Mouse (Mus musculus) 3T3-L1 (cell line): ENCODE data around the gene Sub1.

Experiments used
- DNase-seq: peaks from one replicate; pipeline ENCODE4 v3.0.0-alpha.2; 2015; ENCODE audit warnings: low read depth, low spot score

The Sub1 gene

DNA sequence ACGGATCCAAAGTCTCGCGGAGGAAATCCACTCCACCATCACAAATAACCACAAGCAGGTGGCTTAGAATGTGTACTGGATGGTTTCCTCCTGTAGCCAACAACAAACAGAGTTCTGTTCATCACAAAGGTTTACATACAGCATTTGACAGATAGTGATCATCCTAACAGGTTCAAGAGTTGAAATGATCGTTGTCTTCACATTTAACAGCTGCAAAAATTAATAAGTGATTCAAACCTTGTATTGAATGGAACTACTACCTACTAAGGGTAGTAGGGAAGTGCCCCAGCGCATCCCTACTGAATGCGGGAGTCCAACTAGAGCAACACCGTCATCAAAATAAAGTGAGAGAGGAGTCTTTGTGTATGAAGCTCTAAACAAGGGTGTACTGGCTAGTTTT is at the start of gene Sub1:
Sub1 (minus strand) TSS at position 101 of the 400 bp plus-strand sequence.
- DNase-seq: no peak

DNA sequence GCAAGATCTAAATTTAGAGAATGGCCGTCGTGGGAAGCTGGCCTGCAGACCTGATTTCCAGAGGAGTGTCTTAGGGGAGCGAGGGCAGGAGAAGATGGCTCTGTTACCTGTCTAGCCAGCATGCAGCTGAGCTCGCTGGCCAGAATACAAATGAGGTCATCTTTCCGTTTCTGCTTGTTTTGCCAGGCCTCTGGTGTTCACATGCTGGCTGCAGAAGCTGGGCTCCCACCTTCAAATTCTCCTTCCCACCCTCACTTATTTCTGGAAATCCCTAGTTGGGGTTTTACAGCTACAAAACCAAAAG is 43.6 kb upstream of the Sub1 start:
- DNase-seq: no peak

DNA sequence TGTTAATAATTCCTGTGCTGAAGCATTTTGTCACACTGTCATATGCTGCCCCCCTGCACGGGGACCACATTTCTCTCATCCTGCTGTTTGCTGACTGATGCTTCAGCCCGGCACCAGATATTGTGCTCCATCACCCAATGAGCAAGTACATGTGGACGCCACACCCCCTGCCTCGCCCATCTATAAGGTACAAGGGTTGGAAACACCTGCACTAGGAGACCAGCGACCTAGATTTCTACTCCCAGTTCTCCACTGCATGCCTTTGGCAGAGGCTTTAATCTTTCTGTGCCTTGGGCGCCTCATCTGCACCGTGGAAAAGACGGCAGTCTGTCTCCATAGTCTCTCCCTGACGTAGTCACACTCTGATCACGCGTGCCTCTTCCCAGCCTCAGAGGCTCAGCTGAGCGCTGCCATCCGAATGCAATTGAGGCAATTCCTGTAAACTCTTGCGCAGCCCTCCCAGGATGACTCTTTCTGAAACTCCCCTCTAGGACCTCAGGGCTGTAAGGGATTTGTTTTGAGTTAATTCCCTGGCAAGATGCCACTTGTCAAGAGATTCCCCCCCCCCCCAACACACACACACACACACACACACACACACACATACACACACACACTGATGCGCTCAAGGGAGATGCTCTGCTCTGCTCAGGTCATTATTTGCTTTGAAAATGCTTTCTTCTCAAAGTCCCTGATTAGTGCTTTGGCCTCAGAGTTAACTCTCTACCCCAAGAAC is 43.1 kb upstream of the Sub1 start:
- DNase-seq: no peak

DNA sequence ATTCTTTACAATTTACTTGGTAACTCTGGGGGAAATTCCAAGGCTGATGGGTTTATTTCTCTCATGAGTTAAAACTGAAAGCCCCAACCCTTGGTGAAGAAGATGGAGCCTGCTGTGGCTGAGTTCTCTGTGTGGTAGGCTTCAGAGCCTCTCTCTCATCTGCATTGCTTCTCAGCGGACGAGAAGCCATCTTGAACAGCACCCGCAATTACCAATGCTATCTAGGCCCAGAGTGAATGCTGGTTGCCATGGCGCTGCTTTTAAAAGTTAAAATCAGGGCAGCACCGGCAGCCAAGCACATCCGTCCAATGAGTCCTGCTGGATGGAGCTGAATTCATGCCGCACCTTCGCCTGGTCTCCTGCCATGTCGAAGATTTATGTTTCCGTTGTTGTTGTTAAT is 42.5 kb upstream of the Sub1 start:
- DNase-seq: no peak

DNA sequence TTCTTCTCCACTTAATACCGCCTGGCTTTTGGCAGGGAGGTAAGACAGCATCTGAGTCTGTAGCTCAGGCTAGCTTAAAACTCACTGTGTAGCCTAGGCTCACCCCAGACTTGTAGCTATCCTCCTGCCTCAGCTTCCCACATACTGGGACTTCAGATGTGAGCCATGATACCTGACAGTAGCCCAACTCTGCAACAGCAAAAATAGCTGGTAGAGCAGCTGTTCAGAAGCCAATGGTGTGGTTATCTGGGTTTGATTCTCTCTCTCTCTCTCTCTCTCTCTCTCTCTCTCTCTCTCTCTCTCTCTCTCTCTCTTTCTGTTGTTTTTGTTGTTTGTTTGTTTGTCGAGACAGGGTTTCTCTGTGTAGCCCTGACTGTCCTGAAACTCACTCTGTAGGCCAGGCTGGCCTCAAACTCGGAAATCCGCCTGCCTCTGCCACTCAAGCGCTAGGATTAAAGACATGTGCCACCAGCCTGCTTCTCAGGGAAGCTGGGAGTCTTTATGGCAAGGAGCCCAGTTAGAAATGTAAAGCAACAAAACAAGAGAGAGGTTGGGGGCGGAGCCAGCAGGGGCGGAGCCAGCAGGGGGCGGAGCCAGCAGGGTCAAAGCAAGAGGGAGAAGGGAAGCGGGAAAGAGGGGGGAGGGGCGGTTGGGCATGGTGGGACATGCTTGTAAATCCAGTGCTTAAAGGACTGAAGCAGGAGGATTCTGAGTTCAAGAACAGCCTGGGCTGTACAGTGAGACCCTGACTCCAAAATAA is 41.3 kb upstream of the Sub1 start:
- peak; percentile 18 for DNase-seq

DNA sequence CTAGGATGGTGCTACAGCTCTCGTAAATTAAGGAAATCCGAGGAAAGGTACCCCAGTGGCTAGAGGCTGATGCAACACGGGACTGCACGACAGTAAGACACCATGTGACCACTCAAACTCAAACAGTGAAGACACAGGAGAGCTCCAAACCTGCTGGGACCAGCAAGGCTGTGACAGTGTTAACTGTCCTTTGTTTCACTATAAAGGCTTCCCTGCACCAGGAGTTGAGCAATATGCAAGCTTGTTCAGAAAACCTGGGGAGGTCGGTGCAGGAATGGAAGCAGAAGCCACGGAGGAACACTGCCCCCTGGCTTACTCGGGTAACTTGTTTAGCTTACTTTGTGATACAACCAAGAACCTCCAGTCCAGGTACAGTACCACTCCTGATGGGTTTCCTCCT is 40.4 kb upstream of the Sub1 start:
- DNase-seq: peak; percentile 34

DNA sequence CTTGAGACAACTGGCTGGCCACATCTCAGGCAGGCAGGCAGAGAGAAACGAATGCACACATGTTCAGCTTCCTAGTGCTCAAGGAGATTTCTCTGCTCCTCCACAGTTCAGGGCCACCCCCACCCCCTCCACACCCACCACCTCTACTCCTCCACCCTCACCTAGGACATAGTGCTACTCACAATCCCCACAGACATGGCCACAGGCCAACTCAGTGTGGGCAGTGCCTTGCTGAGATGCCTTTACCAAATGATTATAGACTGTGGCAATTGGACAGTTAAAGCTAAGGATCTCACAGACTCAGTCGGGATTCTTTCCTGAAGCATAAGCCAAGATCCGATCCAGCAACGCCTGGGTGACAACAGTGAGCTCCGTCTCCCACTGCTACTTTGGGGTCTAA is 39.9 kb upstream of the Sub1 start:
- no peak for DNase-seq

DNA sequence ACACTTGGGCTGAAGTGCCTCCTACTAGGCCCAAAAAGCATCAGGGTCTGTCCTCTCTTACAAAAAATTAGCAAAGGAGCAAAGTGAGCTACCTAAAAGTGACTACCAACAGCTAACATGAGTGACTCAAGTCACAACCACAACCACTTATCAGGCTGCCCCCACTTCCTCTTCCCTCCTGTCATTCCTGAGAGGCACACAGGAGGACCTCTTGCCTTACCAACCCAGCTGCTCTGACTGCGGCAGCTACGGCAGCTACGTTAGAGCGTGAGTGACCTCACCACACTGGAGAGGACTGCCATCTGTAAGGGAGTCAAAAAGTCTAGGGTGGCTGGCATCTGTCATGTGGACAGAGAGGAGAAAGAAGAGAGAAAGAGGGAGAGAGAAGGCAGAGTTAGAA is 37.5 kb upstream of the Sub1 start:
- DNase-seq: no peak

DNA sequence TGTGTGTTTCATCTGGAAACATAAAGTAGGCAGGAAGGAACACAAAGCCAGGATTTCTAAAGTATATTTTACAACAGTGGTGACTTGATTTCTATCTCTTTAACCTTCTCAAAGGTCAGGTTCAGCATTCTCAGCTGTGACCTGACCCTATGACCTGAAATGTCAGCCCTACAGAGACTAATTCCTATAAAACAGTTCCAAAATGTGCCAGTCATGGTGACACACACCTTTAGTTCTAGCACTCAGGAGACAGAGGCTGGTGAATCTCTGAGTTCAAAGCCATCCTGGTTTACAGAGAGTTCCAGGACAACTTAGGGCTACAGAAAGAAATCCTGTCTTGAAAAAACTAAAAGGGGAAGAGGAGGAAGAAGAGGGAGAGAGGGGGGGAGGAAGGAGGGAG is 36.4 kb upstream of the Sub1 start:
- DNase-seq: no peak

DNA sequence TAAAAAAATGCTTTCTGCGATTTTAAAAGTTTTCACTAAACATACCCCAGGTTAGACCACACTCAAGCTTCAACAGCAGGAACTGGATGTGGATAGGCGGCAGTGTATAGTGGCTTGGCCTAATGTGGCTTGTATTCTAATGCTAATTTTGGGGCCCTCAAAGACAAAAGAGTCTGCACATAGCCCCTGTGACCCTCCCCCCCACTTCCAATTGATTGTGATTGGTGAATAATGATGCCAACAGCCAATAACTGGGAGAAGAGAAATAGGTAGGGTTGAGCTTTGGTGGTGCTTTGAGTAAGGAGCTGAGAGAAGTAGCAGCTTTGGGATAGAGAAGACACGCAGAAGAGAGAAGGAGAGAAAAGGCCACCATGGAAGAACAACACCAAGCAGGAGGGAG is 35.7 kb upstream of the Sub1 start:
- no peak for DNase-seq

DNA sequence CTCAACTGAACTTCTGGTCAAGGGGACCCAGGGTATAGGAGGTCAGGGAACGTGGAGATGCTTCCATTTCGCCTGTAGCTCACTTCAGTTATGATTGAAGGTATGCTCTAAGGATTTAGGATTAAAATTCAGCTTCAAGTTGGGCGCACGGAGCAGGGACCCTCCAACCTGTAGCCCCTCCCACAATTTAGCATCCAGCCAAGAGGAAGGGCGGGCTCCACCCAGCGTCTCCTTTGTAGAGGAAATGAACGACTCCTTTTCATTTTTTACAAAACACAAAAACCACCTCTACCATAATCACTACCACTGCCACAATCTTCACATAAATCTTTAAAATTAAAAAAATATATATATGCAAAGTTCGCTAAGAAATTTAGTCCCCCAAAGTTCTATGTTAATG is 35.1 kb upstream of the Sub1 start:
- no peak for DNase-seq

DNA sequence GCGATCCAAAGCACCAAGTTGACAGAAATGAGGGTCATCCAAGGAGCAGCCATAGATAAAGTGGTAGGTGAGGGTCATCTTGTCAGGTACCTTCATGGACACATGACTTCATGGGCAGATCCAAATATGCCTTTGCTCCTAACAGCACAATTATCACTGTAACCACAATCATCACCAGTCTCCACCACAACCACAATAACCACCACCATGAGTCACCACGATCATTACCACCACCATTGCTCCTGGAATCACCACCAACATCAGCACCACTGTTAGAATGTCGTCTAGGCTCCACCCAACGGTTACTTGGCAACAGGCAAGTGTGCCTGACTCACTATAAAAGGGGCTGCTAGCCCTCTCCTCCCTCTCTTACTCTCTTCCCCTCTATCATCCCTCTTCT is 33.4 kb upstream of the Sub1 start:
- DNase-seq: peak; percentile 74

DNA sequence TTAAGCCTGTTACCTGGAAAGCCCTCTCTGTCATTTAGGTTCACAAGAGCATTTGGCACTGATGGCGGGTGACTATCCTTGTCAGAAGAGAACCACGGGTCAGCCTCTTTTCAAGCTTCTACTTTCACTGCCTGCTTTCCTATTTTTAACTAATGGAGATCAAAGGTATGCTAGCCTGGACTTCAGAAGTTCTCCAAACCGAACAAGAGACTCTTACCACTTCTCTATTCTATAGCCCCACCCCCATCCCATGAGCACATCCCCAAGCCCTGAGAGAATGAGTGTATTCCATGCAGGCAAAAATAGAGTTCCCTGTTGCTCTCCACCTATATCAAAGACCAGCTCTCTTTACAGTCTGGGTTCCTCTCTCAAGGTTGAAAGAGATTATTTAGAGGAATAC is 31.0 kb upstream of the Sub1 start:
- DNase-seq: no peak

DNA sequence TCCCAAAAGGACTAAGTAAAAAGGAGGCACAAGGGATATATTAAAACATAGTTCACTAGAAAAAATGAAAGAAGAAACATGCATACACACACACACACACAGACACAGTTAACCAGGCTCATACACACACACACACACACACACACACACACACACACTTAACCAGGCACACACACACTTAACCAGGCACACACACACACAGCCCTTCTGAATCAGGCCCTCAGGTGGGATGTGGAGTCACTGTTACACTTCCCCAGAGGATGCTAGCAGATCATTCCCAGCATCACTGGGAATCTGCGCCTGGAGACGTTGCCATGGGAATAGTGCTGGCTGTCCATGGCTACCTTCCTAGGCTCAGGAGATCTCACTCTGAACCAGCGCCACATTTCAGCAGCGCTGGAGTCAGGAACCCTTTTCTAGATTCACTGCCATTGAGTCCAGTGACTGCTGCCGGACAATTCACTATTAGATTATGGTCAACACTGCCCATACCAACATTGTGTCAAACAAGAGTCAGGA is 30.2 kb upstream of the Sub1 start:
- no peak for DNase-seq

DNA sequence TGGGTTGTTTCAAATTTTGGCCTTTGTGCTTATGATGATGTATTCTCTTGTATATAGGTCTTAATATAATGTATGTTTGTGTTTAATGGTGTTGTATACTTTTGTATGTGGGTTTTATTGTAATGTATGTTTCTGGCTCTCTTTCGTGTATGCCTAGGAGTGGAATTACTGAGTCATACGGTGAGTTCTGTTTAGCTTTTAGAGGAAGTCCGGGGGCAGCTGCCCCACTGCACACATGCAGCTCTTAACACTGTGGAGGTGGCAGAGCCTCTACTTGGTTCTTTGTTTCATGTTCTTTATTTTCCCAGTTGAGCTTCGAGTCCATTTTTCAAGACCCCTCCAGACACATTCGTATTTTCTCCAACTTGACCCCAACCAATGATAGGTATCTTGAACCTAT is 29.2 kb upstream of the Sub1 start:
- DNase-seq: no peak

DNA sequence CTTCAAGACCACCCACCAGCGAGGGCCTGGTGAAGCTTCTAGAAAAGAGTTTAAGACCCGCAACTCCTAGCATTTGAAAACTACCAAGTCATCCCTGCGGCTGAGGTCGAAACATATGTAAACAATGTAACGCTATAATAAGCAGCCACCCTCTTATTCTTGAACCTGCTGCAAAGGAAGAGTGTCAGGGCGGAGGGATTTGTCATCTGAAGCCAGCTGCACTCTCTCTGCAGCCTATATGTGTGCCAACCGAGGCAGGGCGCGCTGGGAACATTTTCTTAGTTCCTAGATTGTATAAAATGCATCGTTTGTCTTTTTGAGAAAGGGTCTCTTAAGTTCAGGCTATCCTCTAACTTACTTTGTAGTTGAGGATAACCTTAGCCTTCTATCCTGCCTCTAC is 28.6 kb upstream of the Sub1 start:
- no peak for DNase-seq

DNA sequence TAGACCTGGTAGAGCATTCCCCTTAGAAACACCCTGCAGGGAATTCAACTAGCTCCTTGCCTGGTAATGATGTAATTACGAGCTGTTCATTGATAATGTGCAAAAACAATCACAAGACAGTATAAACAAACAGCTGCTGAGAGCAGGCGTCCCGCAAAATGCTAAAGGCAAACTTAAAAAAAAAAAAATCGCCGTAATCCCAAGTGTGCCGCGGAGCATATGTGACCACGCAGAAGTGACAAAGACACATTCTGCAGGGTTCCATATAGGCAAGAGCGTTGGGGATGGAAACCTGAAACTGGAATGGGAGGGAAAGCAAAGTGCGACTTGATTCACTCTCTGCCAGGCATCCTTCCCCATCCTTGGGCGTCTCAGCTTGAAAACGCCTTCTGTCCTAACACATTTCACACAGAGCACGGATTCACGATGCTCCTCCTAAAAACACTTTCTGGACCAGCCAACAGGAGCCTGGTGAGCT is 28.0 kb upstream of the Sub1 start:
- no peak for DNase-seq

DNA sequence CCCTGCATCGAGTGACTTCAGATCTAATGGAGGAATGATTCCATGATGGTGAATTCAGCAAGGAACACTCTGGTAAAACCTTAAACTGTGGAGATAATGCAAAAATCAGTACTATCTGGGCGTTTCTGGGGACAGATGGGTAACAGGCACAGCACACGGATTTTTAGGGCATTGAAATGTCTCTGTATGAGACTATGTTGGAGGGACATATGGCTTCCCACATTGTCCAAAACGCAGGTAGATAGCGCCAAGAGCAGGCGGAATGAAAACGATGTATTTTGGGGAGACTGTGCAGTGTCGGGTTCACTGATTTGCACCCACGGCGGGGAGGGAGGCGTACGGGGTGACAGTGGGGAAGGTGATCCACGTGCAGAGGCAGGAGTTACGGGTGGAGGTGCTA is 22.7 kb upstream of the Sub1 start:
- no peak for DNase-seq

DNA sequence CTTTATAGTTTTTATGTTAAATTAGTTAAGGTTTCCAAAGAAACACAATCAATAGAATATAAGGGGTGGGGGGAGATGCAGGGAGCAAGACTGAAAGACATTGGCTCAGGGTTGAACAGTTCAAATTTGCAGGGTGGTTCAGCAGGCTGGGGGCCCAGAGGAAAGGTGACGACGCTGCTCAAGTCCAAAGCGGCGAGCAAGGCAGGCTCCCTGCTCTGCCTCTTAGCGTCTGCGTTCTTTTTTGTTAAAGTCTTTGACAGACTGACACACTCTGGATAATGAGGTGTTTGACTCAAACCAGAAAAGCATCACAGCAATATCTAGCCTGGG is 21.6 kb upstream of the Sub1 start:
- no peak for DNase-seq

DNA sequence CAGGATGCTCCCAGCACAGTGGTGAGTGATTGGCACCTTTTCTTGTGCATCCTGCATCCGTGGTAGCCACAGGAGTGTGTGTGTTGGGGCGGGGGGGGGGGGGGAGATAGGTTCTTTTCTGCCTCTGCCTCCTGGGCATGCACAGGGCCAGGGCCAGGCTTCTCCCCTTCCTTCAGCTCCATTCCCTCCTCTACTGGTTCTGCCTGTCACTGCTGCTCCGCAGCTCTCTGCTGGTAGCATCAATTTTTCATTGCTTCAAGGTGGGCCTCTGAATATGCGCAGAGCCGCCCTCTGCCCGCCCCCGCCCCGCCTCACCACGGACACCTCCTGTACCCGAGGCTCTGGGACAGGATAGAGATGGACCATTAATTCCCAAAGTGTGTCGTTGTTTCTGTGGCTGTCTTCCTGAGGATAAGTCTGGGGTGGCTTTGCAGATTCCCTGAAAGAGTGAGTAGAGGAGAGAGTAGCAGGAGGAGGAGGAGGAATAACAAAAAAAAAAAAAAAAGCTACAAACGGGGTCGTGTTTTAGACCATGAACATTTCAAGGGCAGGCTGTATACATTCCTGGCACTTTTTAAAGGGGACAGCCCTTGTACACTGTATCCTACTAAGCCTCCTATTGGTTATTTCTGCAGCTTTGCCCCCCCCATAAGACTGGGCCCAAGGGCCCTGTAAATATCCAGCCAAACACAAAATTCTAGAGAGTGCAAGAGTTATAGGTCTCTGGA is 21.1 kb upstream of the Sub1 start:
- no peak for DNase-seq

DNA sequence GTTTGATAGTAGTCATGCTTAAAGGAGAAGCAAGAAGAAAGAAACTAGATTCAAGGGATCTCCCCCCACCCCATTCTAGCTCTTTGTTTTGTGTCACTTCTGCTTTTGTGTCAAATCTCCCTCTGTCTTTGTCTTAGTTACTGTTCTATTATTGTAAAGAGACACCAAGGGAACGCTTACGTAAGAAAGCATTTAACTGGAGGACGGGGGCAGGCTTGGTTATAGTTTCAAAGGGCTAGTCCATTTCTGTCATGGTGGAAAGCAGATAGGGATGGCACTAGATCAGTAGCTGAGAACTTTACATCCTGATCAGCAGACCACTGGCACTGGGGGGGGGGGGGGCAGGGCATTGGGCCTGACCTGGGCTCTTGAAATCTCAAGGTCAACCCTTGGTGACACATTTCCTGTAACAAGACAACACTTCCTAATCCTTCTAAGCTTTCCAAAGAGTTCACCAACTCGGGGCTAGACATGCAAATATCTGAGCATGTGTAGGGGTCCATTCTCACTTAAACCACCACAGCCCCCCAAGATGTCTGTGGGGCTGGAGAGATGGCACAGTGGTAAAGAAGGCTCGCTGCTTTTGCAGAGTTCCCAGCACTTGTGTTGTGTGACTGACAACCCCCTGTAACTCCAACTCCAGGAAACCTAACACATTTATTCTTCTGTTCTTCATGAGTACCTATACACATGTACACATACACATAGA is 17.6 kb upstream of the Sub1 start:
- DNase-seq: no peak

DNA sequence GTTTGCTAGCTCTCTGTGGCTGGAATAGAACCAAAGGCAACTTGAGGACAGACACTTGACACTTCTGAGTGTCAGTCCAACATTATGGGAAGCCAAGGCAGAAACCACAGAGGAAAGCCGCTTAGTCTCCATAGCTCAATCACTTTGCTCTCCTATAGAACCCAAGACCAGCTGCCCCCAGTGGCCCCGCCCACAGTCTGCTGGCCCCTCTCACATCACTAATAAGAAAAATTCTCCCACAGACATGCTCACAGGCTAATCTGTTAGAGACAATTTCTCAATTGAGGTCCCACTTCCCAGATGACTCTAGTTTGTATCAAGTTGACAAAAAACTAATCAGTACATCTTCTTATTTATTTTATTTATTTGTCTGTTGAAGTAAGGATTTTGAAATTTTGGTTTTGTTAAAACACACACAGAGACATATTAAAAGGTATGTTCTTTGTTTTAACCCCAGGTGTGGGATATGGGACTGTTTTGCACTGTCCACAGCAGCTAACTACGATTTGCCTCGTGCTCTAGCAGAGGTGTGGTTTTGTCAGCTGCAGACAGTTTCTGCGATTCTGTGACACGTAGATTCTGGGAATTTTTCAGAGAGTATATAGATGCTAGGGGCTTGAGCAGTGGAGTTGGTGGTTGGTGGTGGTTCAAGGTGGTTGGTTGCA is 16.9 kb upstream of the Sub1 start:
- DNase-seq: no peak
